In genomic region chr2:13008433-13008832, GRCm38 (mm10) we compare ENCODE assay signal across 24 mouse cellular contexts. TPM values are rescaled to one million over a fixed set of nuclear protein-coding genes. Genes with fewer than 3 reads are reported as not detected.
DNase-seq lines count a peak whose midpoint lies in the region; ATAC-seq and TF ChIP-seq lines count a peak whose summit lies in the region.
"Had no signal": no experiment of that assay in that cellular context is flagged by ENCODE, and none has a peak within 500 bp of the region (broad histone marks: within the 10 kb centered on the region; RNA-seq: fewer than 3 reads in every experiment).

No protein-coding gene starts in this region.

- H3K9ac ChIP-seq in intestine, postnatal 0 days (ENCODE audit: low read depth, low read length): no peak overlapping the region
- no peak overlapping the region for H3K9ac ChIP-seq in intestine, embryonic 16.5 days (ENCODE audit: low read depth, low read length)
- H3K9ac ChIP-seq in hindbrain, embryonic 13.5 days: no peak overlapping the region
- H3K9ac ChIP-seq: heart, embryonic 12.5 days; intestine, embryonic 15.5 days; kidney, embryonic 15.5 days; liver, postnatal 0 days; neural tube, embryonic 12.5 days had no signal

- no peaks in the 10 kb centered on the region for H3K9me3 ChIP-seq in intestine, postnatal 0 days (ENCODE audit: control insufficient read depth)
- H3K9me3 ChIP-seq in intestine, embryonic 16.5 days (ENCODE audit: control insufficient read depth, low read length): no peaks in the 10 kb centered on the region
- H3K9me3 ChIP-seq in hindbrain, embryonic 13.5 days: no peaks in the 10 kb centered on the region
- H3K9me3 ChIP-seq: heart, embryonic 12.5 days; intestine, embryonic 15.5 days; kidney, embryonic 15.5 days; midbrain, embryonic 10.5 days; neural tube, embryonic 12.5 days had no signal

- peak; percentile 3 for DNase-seq in CD4-positive, CD25-positive, alpha-beta regulatory T cell, adult 2 months (ENCODE audit: low read depth, low spot score)
- peak; percentile 39 for DNase-seq in 3T3-L1 (ENCODE audit: low read depth, low spot score)
- no peak for DNase-seq in right cerebral cortex, postnatal 25 days
- no peak for DNase-seq in heart, adult 18-20 months
- DNase-seq: adrenal gland, adult 8-10 months; cerebellum, adult 9-10 months; heart, postnatal 36 days; left cerebral cortex, postnatal 4 days; liver, postnatal 0 days; lung, postnatal 36 days; right cerebral cortex, adult 18-20 months; thymus, adult 18-20 months; thymus, postnatal 4 days had no signal

- WGBS in intestine, postnatal 0 days: 93% methylated on average over 1 of the region's 1 CpGs
- 85% methylated on average over 1 of the region's 1 CpGs for WGBS in intestine, embryonic 16.5 days
- 66% methylated on average over 1 of the region's 1 CpGs for WGBS in hindbrain, embryonic 13.5 days

- peaks cover 8% of the 10 kb centered on the region; the same call in 1 of the 2 replicates for H3K4me1 ChIP-seq in intestine, postnatal 0 days (replicated peaks; ENCODE audit: control insufficient read depth, insufficient read depth, low read length)
- H3K4me1 ChIP-seq in intestine, embryonic 16.5 days (ENCODE audit: control insufficient read depth, insufficient read depth, low read length): peaks cover 15% of the 10 kb centered on the region
- H3K4me1 ChIP-seq in hindbrain, embryonic 13.5 days (replicated peaks): peaks cover 30% of the 10 kb centered on the region

- peaks cover 38% of the 10 kb centered on the region for H3K27me3 ChIP-seq in intestine, postnatal 0 days (replicated peaks; ENCODE audit: control insufficient read depth, insufficient read depth, low read length)
- peaks cover 25% of the 10 kb centered on the region for H3K27me3 ChIP-seq in intestine, embryonic 16.5 days (replicated peaks; ENCODE audit: control insufficient read depth, insufficient read depth, low read length)
- peaks cover 52% of the 10 kb centered on the region for H3K27me3 ChIP-seq in hindbrain, embryonic 13.5 days

- ATAC-seq in CD4-positive, CD25-positive, alpha-beta regulatory T cell, adult 4 months: no peak
- no peak for ATAC-seq in intestine, postnatal 0 days
- ATAC-seq in intestine, embryonic 16.5 days: no peak
- no peak for ATAC-seq in hindbrain, embryonic 13.5 days (ENCODE audit: low FRiP score)
- ATAC-seq: intestine, embryonic 15.5 days; liver, postnatal 0 days had no signal

- no peaks in the 10 kb centered on the region for H3K36me3 ChIP-seq in intestine, postnatal 0 days (ENCODE audit: control insufficient read depth, insufficient read depth)
- H3K36me3 ChIP-seq in intestine, embryonic 16.5 days (ENCODE audit: control insufficient read depth, insufficient read depth, low read length): no peaks in the 10 kb centered on the region
- no peaks in the 10 kb centered on the region for H3K36me3 ChIP-seq in hindbrain, embryonic 13.5 days
- H3K36me3 ChIP-seq: heart, embryonic 12.5 days; intestine, embryonic 15.5 days; kidney, embryonic 15.5 days; midbrain, embryonic 10.5 days; neural tube, embryonic 12.5 days had no signal

- TF ChIP-seq CTCF in intestine, postnatal 0 days (IDR thresholded peaks at IDR 0.05; ENCODE audit: low read depth): peak; percentile 36; the same call in 1 of the 2 replicates

- H3K27ac ChIP-seq in intestine, postnatal 0 days (ENCODE audit: low read depth, low read length): no peak overlapping the region
- H3K27ac ChIP-seq in intestine, embryonic 16.5 days (ENCODE audit: low read length): no peak overlapping the region
- no peak overlapping the region for H3K27ac ChIP-seq in hindbrain, embryonic 13.5 days
- H3K27ac ChIP-seq: intestine, embryonic 15.5 days; kidney, embryonic 15.5 days; midbrain, embryonic 10.5 days; neural tube, embryonic 12.5 days had no signal

- H3K4me2 ChIP-seq in intestine, postnatal 0 days (replicated peaks; ENCODE audit: low read depth): no peak overlapping the region
- H3K4me2 ChIP-seq in intestine, embryonic 16.5 days (ENCODE audit: low read depth, low read length): no peak overlapping the region
- H3K4me2 ChIP-seq in hindbrain, embryonic 13.5 days: 0 out of 2 replicates have a peak overlapping the region, but pooled peaks have one; percentile 10

- H3K4me3 ChIP-seq in intestine, postnatal 0 days (ENCODE audit: low read depth, low read length): no peak overlapping the region
- no peak overlapping the region for H3K4me3 ChIP-seq in intestine, embryonic 16.5 days (ENCODE audit: low read length)
- H3K4me3 ChIP-seq in hindbrain, embryonic 13.5 days: peak overlapping the region; percentile 15; the same call in 1 of the 2 replicates
- H3K4me3 ChIP-seq: intestine, embryonic 15.5 days had no signal

RNA-seq across cellular contexts. Expression of gene C1ql3, which starts 3.2 kb away (rescaled TPM):
- polyA plus RNA-seq in CD4-positive, CD25-positive, alpha-beta regulatory T cell, adult 4 months (2017; shearing (Covaris generic)): not detected
- polyA plus RNA-seq in intestine, postnatal 0 days (2015; fragmentation: Nextera tagmentation; extraction: Ambion mirVana): 0.75 and 0.91 TPM in 2 replicates
- 0.27 and 0.33 TPM in 2 replicates for polyA plus RNA-seq in intestine, embryonic 16.5 days (2015; fragmentation: Nextera tagmentation; extraction: Ambion mirVana)
- polyA plus RNA-seq in hindbrain, embryonic 13.5 days (2015; fragmentation: Nextera tagmentation; extraction: Ambion mirVana): 5.4 and 6.5 TPM in 2 replicates
- total RNA-seq in heart, adult 18-20 months (2021): under 1 TPM; 0.10 to 0.21 TPM
- total RNA-seq: common myeloid progenitor, adult 5-6 weeks; heart, postnatal 36 days had no signal
- polyA plus RNA-seq: liver, adult 2 months had no signal

Comparison
In these comparisons a context has a peak if more than half of its experiments do, and no peak if none do; other contexts are left out.
1. DNase-seq: peak in CD4-positive, CD25-positive, alpha-beta regulatory T cell, adult 2 months (single experiment) and 3T3-L1 (single experiment); none in right cerebral cortex, postnatal 25 days (single experiment) and heart, adult 18-20 months (0 of 2).